Mouse (Mus musculus): Measurements from ENCODE around the gene Onecut3. TPM values are rescaled to one million over a fixed set of nuclear protein-coding genes. Genes with fewer than 3 reads are reported as not detected.

Onecut3 gene
- polyA plus RNA-seq (2021; fragmentation: Nextera tagmentation) = not detected in 2 replicates
- long read RNA-seq, experiment 1 = 0 reads
- long read RNA-seq, experiment 2 = 0 reads

GRCm38 (mm10) chr10:80494732-80495131 lies at the start of gene Onecut3:
Gene Onecut3 (plus strand): TSS chr10:80494835.

GRCm38 (mm10) chr10:80538710-80539394 lies 44.2 kb downstream of the Onecut3 start, which contains the start of gene Atp8b3:
Gene Atp8b3 (minus strand): TSS chr10:80539124.

DNA sequence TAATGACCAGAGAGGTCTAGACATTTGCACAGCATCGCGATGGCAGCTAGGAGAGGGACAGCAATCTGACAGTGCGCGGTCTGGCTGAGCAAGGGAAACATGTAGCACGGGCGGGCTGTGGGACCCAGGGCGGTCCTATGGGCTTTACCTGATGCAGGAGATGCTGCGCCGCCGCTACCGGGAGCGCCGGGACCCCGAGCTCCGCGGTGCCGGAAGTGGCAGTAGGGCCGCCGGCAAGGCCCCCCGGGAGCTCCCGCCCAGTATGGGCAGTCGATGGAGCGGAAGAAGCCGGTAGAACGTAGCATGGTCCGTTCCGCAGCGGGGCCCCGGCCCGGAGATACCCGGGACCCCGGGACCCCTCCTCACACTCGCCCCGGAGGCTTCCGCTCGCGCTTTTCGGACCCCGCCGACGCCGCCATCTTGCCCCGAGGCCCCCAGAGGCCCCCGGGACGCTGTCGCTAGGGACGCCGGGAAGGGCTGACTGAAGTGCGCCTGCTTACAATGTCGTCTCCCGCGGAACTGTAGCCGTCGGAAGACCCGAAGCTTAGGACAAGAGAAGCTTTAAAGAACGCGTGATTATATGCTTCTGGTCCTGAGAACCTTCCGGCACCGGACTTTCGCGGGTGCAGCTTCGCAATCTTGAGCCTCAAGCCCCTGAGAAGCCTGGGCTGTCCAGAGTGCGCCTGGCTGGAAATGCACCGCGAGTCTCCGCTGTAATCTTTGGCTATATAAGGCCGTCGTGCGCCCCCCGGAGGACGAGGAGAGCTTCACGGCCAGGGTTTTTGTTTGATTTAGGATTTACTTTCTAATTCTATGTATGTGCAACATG lies 66.7 kb downstream of the Onecut3 start, which contains the start of gene Rexo1:
TSS of gene Rexo1 (minus strand) at position 445 of the 829 bp plus-strand sequence.

Other genes starting within 250 kb of the Onecut3 start
- 865 and 922 TPM in 2 replicates for gene Ndufs7, start 245.7 kb upstream of the Onecut3 start, polyA plus RNA-seq (2021; fragmentation: Nextera tagmentation)
- 51.8 and 54.3 TPM in 2 replicates for gene Gamt, start 233.8 kb upstream of the Onecut3 start, polyA plus RNA-seq (2021; fragmentation: Nextera tagmentation)
- gene Dazap1, start 233.3 kb upstream of the Onecut3 start, polyA plus RNA-seq (2021; fragmentation: Nextera tagmentation) = 3.0 and 3.1 TPM in 2 replicates
- 2,763 and 3,004 TPM in 2 replicates for gene Rps15, start 202.4 kb upstream of the Onecut3 start, polyA plus RNA-seq (2021; fragmentation: Nextera tagmentation)
- 15.7 and 18.9 TPM in 2 replicates for gene Apc2, start 198.9 kb upstream of the Onecut3 start, polyA plus RNA-seq (2021; fragmentation: Nextera tagmentation)
- gene 2310011J03Rik, start 174.3 kb upstream of the Onecut3 start, polyA plus RNA-seq (2021; fragmentation: Nextera tagmentation) = 33.2 and 34.9 TPM in 2 replicates
- gene Pcsk4, start 165.3 kb upstream of the Onecut3 start, polyA plus RNA-seq (2021; fragmentation: Nextera tagmentation) = 1.6 and 1.7 TPM in 2 replicates
- gene Reep6, start 164.9 kb upstream of the Onecut3 start, polyA plus RNA-seq (2021; fragmentation: Nextera tagmentation) = 7.6 and 9.0 TPM in 2 replicates
- 2.3 and 3.4 TPM in 2 replicates for gene Adamtsl5, start 146.4 kb upstream of the Onecut3 start, polyA plus RNA-seq (2021; fragmentation: Nextera tagmentation)
- 20.6 and 23.4 TPM in 2 replicates for gene Plk5, start 138.4 kb upstream of the Onecut3 start, polyA plus RNA-seq (2021; fragmentation: Nextera tagmentation)
- 1.4 and 2.5 TPM in 2 replicates for gene Mex3d, start 107.2 kb upstream of the Onecut3 start, polyA plus RNA-seq (2021; fragmentation: Nextera tagmentation)
- gene Mbd3, start 95.3 kb upstream of the Onecut3 start, polyA plus RNA-seq (2021; fragmentation: Nextera tagmentation) = 41.8 and 43.3 TPM in 2 replicates
- 1,342 and 1,554 TPM in 2 replicates for gene Uqcr11, start 88.0 kb upstream of the Onecut3 start, polyA plus RNA-seq (2021; fragmentation: Nextera tagmentation)
- gene Tcf3, start 61.2 kb upstream of the Onecut3 start, polyA plus RNA-seq (2021; fragmentation: Nextera tagmentation) = 7.2 and 9.6 TPM in 2 replicates
- gene Atp8b3, start 44.3 kb downstream of the Onecut3 start, polyA plus RNA-seq (2021; fragmentation: Nextera tagmentation) = 0.09 and 0.10 TPM in 2 replicates
- gene Rexo1, start 66.7 kb downstream of the Onecut3 start, polyA plus RNA-seq (2021; fragmentation: Nextera tagmentation) = 19.5 and 19.8 TPM in 2 replicates
- 7.5 and 8.9 TPM in 2 replicates for gene Klf16, start 82.5 kb downstream of the Onecut3 start, polyA plus RNA-seq (2021; fragmentation: Nextera tagmentation)
- 42.4 and 50.1 TPM in 2 replicates for gene Abhd17a, start 95.5 kb downstream of the Onecut3 start, polyA plus RNA-seq (2021; fragmentation: Nextera tagmentation)
- 116 and 118 TPM in 2 replicates for gene Scamp4, start 108.0 kb downstream of the Onecut3 start, polyA plus RNA-seq (2021; fragmentation: Nextera tagmentation)
- 3.0 and 3.2 TPM in 2 replicates for gene Adat3, start 108.0 kb downstream of the Onecut3 start, polyA plus RNA-seq (2021; fragmentation: Nextera tagmentation)
- 0.23 and 0.29 TPM in 2 replicates for gene Gm49322, start 111.2 kb downstream of the Onecut3 start, polyA plus RNA-seq (2021; fragmentation: Nextera tagmentation)
- gene Csnk1g2, start 128.0 kb downstream of the Onecut3 start, polyA plus RNA-seq (2021; fragmentation: Nextera tagmentation) = 18.6 and 20.5 TPM in 2 replicates
- gene Btbd2, start 162.2 kb downstream of the Onecut3 start, polyA plus RNA-seq (2021; fragmentation: Nextera tagmentation) = 22.4 and 26.9 TPM in 2 replicates
- 3.6 and 3.8 TPM in 2 replicates for gene Mknk2, start 183.3 kb downstream of the Onecut3 start, polyA plus RNA-seq (2021; fragmentation: Nextera tagmentation)
- 9.3 and 10.8 TPM in 2 replicates for gene Mob3a, start 207.1 kb downstream of the Onecut3 start, polyA plus RNA-seq (2021; fragmentation: Nextera tagmentation)
- gene Izumo4, start 207.3 kb downstream of the Onecut3 start, polyA plus RNA-seq (2021; fragmentation: Nextera tagmentation) = 46.9 and 47.1 TPM in 2 replicates
- 51.0 and 52.8 TPM in 2 replicates for gene Ap3d1, start 247.4 kb downstream of the Onecut3 start, polyA plus RNA-seq (2021; fragmentation: Nextera tagmentation)